Mouse (Mus musculus) liver, embryonic 15.5 days (tissue): ENCODE data around the gene Oaz2. TPM values are rescaled to one million over a fixed set of nuclear protein-coding genes. Genes with fewer than 3 reads are reported as not detected.

Source experiments
- ATAC-seq: fragments of 200-750 bp; cut with Nextera tagmentation; 2 replicates; pipeline ENCODE4 v1.8.0; 2017; ENCODE audit warnings: moderate number of reproducible peaks, mild to moderate bottlenecking, moderate library complexity; ENCODE audit not compliant: insufficient read depth
- H3K27ac ChIP-seq: fragments of 300-500 bp; sonication (generic); replicated peaks from 2 replicates; pipeline ENCODE4 v1.5.1; 2015; ENCODE audit warnings: mild to moderate bottlenecking, inconsistent platforms
- H3K27me3 ChIP-seq: fragments of 300-500 bp; sonication (generic); 2 replicates; pipeline ENCODE4 v1.6.1; 2015; ENCODE audit warnings: mild to moderate bottlenecking, inconsistent platforms
- H3K36me3 ChIP-seq: fragments of 300-500 bp; sonication (generic); replicated peaks from 2 replicates; pipeline ENCODE4 v1.6.1; 2015; ENCODE audit warnings: moderate library complexity, mild to moderate bottlenecking, inconsistent platforms
- H3K4me1 ChIP-seq: fragments of 300-500 bp; sonication (generic); replicated peaks from 2 replicates; pipeline ENCODE4 v1.6.1; 2015; ENCODE audit warnings: inconsistent platforms
- H3K4me2 ChIP-seq: fragments of 300-500 bp; sonication (generic); 2 replicates; pipeline ENCODE4 v1.6.1; 2015; ENCODE audit warnings: moderate library complexity, mild to moderate bottlenecking, inconsistent platforms
- H3K4me3 ChIP-seq: fragments of 300-500 bp; sonication (generic); replicated peaks from 2 replicates; pipeline ENCODE4 v1.5.1; 2015; ENCODE audit warnings: mild to moderate bottlenecking, inconsistent platforms
- H3K9ac ChIP-seq: fragments of 300-500 bp; sonication (generic); 2 replicates; pipeline ENCODE4 v1.6.1; 2015; ENCODE audit warnings: moderate library complexity, mild to moderate bottlenecking, inconsistent platforms
- H3K9me3 ChIP-seq: fragments of 300-500 bp; sonication (generic); replicated peaks from 2 replicates; pipeline ENCODE4 v1.6.1; 2016; ENCODE audit warnings: inconsistent platforms
- WGBS: fragments of 180-500 bp; shearing (Covaris S2); methylation state at CpG from one replicate; pipeline ENCODE4 v1.1.7; 2015; ENCODE audit warnings: mixed read lengths; ENCODE audit not compliant: insufficient replicate concordance; 5-methylcytosine and 5-hydroxymethylcytosine counted together
- polyA plus RNA-seq: library from polyadenylated mRNA; unstranded; fragments of >200 nt; fragmentation: Nextera tagmentation; extraction: Ambion mirVana; gene quantifications from 2 replicates; pipeline ENCODE4 v1.2.1, GENCODE M21; 2015

The Oaz2 gene
- polyA plus RNA-seq, 1 experiment from 2014 or later: 51.7 TPM

- Histone ChIP-seq H3K27ac (no peak overlapping the region), H3K9ac (no peak overlapping the region), H3K4me3 (no peak overlapping the region), H3K4me1 (peaks cover 11% of the 10 kb centered on the region; the same call in 1 of the 2 replicates), H3K27me3 (no peaks in the 10 kb centered on the region), H3K4me2 (no peak overlapping the region), H3K36me3 (0 out of 2 replicates have a peak, but pooled peaks cover 5% of the 10 kb centered on the region), H3K9me3 (no peaks in the 10 kb centered on the region)
- WGBS: 30% methylated on average over 4 of the region's 4 CpGs
- ATAC-seq: no peak
Observed at GRCm38 (mm10) chr9:65725291-65725622, 57.5 kb downstream of the Oaz2 start.

- no peak for ATAC-seq
- Histone ChIP-seq H3K27ac (no peak overlapping the region), H3K4me3 (no peak overlapping the region), H3K27me3 (no peaks in the 10 kb centered on the region), H3K4me1 (peaks cover 11% of the 10 kb centered on the region; the same call in 1 of the 2 replicates), H3K36me3 (peaks cover 10% of the 10 kb centered on the region; the same call in 1 of the 2 replicates), H3K9ac (no peak overlapping the region), H3K9me3 (no peaks in the 10 kb centered on the region), H3K4me2 (no peak overlapping the region)
- WGBS: 79% methylated on average over 3 of the region's 3 CpGs
Observed at GRCm38 (mm10) chr9:65726431-65726830, 58.6 kb downstream of the Oaz2 start.

GRCm38 (mm10) chr9:65727491-65727890 is 59.7 kb downstream of the Oaz2 start:
- Histone ChIP-seq H3K9me3 (no peaks in the 10 kb centered on the region), H3K36me3 (peaks cover 10% of the 10 kb centered on the region; the same call in 1 of the 2 replicates), H3K9ac (no peak overlapping the region), H3K4me2 (no peak overlapping the region), H3K4me1 (peaks cover 11% of the 10 kb centered on the region; the same call in 1 of the 2 replicates), H3K27me3 (no peaks in the 10 kb centered on the region), H3K27ac (no peak overlapping the region), H3K4me3 (no peak overlapping the region)
- WGBS: 69% methylated on average over 4 of the region's 4 CpGs
- no peak for ATAC-seq

- H3K27ac ChIP-seq: no peak overlapping the region
- H3K4me1 ChIP-seq: peaks cover 11% of the 10 kb centered on the region; the same call in 1 of the 2 replicates
- H3K9ac ChIP-seq: no peak overlapping the region
- no peaks in the 10 kb centered on the region for H3K27me3 ChIP-seq
- no peak overlapping the region for H3K4me2 ChIP-seq
- H3K36me3 ChIP-seq: peaks cover 10% of the 10 kb centered on the region; the same call in 1 of the 2 replicates
- no peak overlapping the region for H3K4me3 ChIP-seq
- 87% methylated on average over 6 of the region's 6 CpGs for WGBS
- no peaks in the 10 kb centered on the region for H3K9me3 ChIP-seq
- no peak for ATAC-seq
Observed at GRCm38 (mm10) chr9:65728588-65728987, 60.8 kb downstream of the Oaz2 start.

GRCm38 (mm10) chr9:65734931-65735330 is 67.1 kb downstream of the Oaz2 start:
- 69% methylated on average over 3 of the region's 3 CpGs for WGBS
- no peak overlapping the region for H3K27ac ChIP-seq
- H3K27me3 ChIP-seq: no peaks in the 10 kb centered on the region
- no peak overlapping the region for H3K4me2 ChIP-seq
- no peaks in the 10 kb centered on the region for H3K9me3 ChIP-seq
- H3K4me3 ChIP-seq: no peak overlapping the region
- peaks cover 4% of the 10 kb centered on the region; the same call in 1 of the 2 replicates for H3K36me3 ChIP-seq
- 0 out of 2 replicates have a peak, but pooled peaks cover 3% of the 10 kb centered on the region for H3K4me1 ChIP-seq
- no peak overlapping the region for H3K9ac ChIP-seq
- ATAC-seq: no peak

Other genes starting within 250 kb of the Oaz2 start
- 0.17 TPM in 1 of 2 replicates, not detected in the other for gene Slc51b, start 245.0 kb upstream of the Oaz2 start, polyA plus RNA-seq
- 6.2 and 6.7 TPM in 2 replicates for gene Mtfmt, start 232.2 kb upstream of the Oaz2 start, polyA plus RNA-seq
- 24.1 and 30.0 TPM in 2 replicates for gene Spg21, start 207.1 kb upstream of the Oaz2 start, polyA plus RNA-seq
- 0.09 TPM in 1 of 2 replicates, not detected in the other for gene Ankdd1a, start 147.8 kb upstream of the Oaz2 start, polyA plus RNA-seq
- 27.0 and 27.3 TPM in 2 replicates for gene Plekho2, start 88.0 kb upstream of the Oaz2 start, polyA plus RNA-seq
- gene Pif1, start 80.8 kb upstream of the Oaz2 start, polyA plus RNA-seq: 10.0 and 13.2 TPM in 2 replicates
- 11.3 and 11.8 TPM in 2 replicates for gene Rbpms2, start 38.4 kb upstream of the Oaz2 start, polyA plus RNA-seq
- 1.6 and 2.0 TPM in 2 replicates for gene Zfp609, start 159.6 kb downstream of the Oaz2 start, polyA plus RNA-seq
- 77.9 and 88.8 TPM in 2 replicates for gene Pclaf, start 222.2 kb downstream of the Oaz2 start, polyA plus RNA-seq
- gene Trip4, start 240.8 kb downstream of the Oaz2 start, polyA plus RNA-seq: 10.0 and 10.9 TPM in 2 replicates
- 3.1 and 3.7 TPM in 2 replicates for gene Csnk1g1, start 240.9 kb downstream of the Oaz2 start, polyA plus RNA-seq